Mouse (Mus musculus) bone marrow macrophage, adult 2 months (primary cell): ENCODE measurements around the gene Vwa2. TPM values are rescaled to one million over a fixed set of nuclear protein-coding genes. Genes with fewer than 3 reads are reported as not detected.

Experiments
- H3K27ac ChIP-seq: 2 replicates; pipeline ENCODE4 v1.5.1; 2012; ENCODE audit warnings: low read depth, low read length; ENCODE audit not compliant: insufficient read depth
- H3K4me1 ChIP-seq: 2 replicates; pipeline ENCODE4 v1.6.1; 2012; ENCODE audit warnings: low read length; ENCODE audit not compliant: control insufficient read depth, insufficient read depth
- H3K4me3 ChIP-seq: 2 replicates; pipeline ENCODE4 v1.5.1; 2012; ENCODE audit warnings: mild to moderate bottlenecking, low read length, moderate library complexity; ENCODE audit not compliant: insufficient read depth
- CTCF ChIP-seq: IDR thresholded peaks from 2 replicates; pipeline ENCODE4 v1.5.1; 2012; ENCODE audit warnings: low read depth, mild to moderate bottlenecking, low read length, moderate library complexity
- POLR2A ChIP-seq: IDR thresholded peaks from 2 replicates; pipeline ENCODE4 v1.6.1; 2012; ENCODE audit warnings: mild to moderate bottlenecking, low read depth, low read length, borderline replicate concordance
- polyA plus RNA-seq: library from polyadenylated mRNA; stranded (reverse); fragments of >200 nt; gene quantifications from 2 replicates; pipeline ENCODE4 v1.2.4, GENCODE M21; 2012; ENCODE audit not compliant: missing spikeins, insufficient read depth, insufficient read length

Gene Vwa2
- polyA plus RNA-seq, 1 experiment = not detected

DNA sequence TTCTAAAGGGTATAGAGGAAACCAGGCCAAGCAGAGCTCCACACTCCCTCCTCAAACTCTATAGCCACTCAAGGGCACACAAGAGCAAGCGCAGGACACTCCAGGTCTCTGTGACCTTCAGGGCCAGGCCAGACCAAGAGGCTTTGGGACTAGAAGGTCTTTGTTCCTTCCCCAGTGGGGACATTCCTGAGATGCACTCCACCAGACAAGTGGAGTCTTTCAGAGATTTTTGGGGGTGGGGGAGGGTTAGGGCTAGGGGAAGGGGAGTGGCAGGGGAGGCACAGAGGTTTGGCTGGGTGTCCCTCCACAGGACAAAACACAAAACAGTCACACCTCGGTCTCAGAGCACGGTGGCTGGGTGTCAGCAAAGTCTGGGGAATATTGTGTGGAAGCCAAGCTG, 85.6 kb downstream of the Vwa2 start:
- Histone ChIP-seq H3K27ac (no peak overlapping the region), H3K4me3 (no peak overlapping the region), H3K4me1 (no peaks in the 10 kb centered on the region)
- TF ChIP-seq CTCF (no peak), POLR2A (no peak)

Other genes with a start within 250 kb of the Vwa2 start
- gene Adrb1, start 152.1 kb upstream of the Vwa2 start, polyA plus RNA-seq = not detected in 2 replicates
- gene Ccdc186, start 52.1 kb upstream of the Vwa2 start, polyA plus RNA-seq = 18.2 and 22.2 TPM in 2 replicates
- gene Tdrd1, start 48.0 kb upstream of the Vwa2 start, polyA plus RNA-seq = not detected in 2 replicates
- gene Afap1l2, start 134.0 kb downstream of the Vwa2 start, polyA plus RNA-seq = not detected in 2 replicates